Mouse (Mus musculus) T-cell, adult 2 months (primary cell): ENCODE results near the gene Tmem254b.
"Not testable (repeated sequence)": the region's sequence is repeated elsewhere in the genome, so short reads cannot be mapped to it uniquely, and the experiment has no call there.

Source experiments
- DNase-seq: peaks from one replicate; pipeline ENCODE4 v3.0.0; 2022; ENCODE audit warnings: low spot score

Gene Tmem254b

GRCm38 (mm10) chr14:26206926-26207247, at the start of gene Tmem254b:
Gene Tmem254b (minus strand): TSS chr14:26207041.
- not testable (repeated sequence) for DNase-seq

DNA sequence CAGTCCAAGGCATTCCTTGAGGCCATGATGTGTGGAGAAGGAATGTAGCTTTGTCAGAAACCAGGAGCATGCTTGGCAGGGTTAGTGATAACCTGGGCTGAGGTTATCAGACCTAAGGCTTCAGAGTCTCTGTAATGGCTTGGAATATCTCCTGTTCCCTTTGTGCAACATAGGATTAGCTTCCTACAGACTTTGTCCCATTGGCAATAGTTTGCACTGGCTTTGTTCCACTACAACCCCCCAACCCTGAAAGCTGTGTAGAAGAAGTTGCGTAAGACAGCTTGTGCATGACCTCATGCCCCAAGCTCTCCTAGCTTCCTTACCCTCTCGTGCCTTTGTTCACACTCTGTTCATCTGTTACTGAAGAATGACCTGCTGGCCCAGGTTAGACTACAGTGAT, 30.3 kb upstream of the Tmem254b start:
- not testable (repeated sequence) for DNase-seq

- DNase-seq, result not testable (repeated sequence)
Measured at GRCm38 (mm10) chr14:26216233-26217000, 9.6 kb upstream of the Tmem254b start.

GRCm38 (mm10) chr14:26206197-26206925, 480 bp downstream of the Tmem254b start:
- not testable (repeated sequence) for DNase-seq

DNA sequence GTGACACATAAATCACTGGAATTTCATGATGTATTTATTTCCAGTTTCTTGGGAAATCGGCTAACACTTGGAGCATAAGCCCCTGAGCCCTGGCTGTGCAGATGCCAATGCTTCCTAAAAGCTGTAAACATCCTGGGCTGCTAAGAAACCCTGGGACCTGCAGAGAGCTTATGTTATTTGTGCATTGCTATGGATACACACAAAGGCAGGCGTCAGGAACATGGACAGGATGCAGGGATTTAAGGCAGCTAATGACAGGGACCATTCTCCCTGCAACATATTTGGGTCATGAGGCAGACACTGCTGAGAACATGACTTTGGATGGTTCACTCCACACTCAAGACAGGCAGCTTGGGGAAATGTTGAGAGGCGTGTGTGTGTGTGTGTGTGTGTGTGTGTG, 9.0 kb downstream of the Tmem254b start:
- not testable (repeated sequence) for DNase-seq

- not testable (repeated sequence) for DNase-seq
Measured at GRCm38 (mm10) chr14:26188361-26188760, 18.5 kb downstream of the Tmem254b start.

GRCm38 (mm10) chr14:26186638-26187037, 20.2 kb downstream of the Tmem254b start:
- DNase-seq, result not testable (repeated sequence)

GRCm38 (mm10) chr14:26182380-26182779, 24.5 kb downstream of the Tmem254b start, which contains the start of gene Plac9b:
Gene Plac9b (minus strand): TSS chr14:26182480.
- not testable (repeated sequence) for DNase-seq

DNA sequence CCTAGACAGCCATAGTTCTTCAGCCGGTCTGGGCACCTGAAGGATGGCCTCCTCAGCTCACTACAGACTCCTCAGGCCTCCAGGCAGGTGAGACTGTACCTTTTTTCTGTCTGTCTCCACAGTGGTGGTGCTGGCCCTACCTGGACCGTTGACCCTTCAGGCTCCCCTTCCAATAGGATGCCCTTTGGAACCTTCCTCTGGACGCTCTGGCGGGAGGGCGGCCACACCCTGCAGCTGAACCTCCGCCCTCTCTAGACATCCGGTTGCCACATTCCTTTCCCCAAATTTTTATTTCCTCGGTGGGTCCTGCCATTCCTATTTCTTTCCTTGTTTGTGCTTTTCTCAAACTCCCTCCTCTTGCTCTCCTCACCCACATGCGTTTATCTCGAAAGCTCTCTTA, 25.2 kb downstream of the Tmem254b start:
- not testable (repeated sequence) for DNase-seq

- not testable (repeated sequence) for DNase-seq
Measured at GRCm38 (mm10) chr14:26175028-26175427, 31.8 kb downstream of the Tmem254b start.

- not testable (repeated sequence) for DNase-seq
Measured at GRCm38 (mm10) chr14:26173955-26174354, 32.9 kb downstream of the Tmem254b start.

DNA sequence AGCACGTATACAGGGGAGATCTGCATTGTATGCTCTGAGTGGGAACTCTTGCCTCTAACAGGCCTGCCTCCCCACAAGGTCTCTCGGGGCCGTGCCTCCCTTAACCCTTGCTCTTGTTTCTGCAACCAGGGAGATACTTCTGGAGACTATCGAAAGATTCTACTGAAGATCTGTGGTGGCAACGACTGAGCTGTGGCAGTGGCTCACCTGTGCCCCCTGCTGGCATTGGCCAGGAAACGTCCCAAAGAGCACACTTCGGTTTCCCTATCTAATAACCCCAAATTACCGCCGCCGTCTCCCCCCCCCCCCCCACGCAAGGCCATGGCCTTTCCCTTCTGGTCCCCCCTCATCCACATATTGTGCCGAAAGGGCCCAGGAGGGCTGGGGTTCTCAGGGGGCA, 41.6 kb downstream of the Tmem254b start:
- not testable (repeated sequence) for DNase-seq

DNA sequence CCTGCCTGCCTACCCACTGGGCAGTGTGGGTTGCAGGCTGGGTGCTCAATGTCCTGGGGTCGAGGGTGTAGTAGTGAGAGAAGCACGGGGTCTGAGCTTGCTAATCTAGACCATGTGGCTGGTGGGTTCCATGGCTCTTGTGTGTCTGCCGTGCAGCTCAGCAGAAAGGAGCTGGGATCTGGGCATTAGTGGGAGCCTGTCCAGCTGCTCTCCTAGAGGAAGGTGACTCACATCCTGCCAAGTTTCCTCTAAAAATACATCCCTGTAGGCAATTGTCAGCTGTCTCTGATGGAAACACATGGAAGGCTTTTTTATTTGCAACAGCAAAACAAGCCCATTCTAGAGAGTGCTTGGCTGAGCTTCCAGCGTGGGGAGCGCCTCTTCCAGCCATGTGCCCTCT, 44.4 kb downstream of the Tmem254b start:
- not testable (repeated sequence) for DNase-seq

GRCm38 (mm10) chr14:26161156-26161555, 45.7 kb downstream of the Tmem254b start:
- not testable (repeated sequence) for DNase-seq

DNA sequence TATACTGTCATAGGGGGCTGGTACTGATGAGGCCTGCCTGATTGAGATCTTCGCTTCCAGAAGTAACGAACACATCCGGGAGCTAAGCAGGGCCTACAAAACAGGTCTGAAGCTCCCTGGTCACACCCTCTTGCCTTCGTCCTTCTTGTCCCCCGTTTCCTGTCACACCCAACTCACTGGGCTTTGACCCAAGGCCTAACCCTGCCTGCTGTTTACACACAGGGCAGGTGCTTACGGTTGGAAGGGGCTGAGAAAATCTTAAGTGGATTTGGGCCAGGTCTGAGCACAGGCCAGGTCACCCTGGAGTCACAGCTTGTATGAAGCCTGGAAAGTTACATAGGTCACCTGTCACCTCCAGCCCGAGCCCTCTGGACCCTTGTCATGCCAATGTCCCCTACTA, 50.8 kb downstream of the Tmem254b start:
- DNase-seq, result not testable (repeated sequence)
